Mouse (Mus musculus) lung, postnatal 0 days (tissue): Measurements from ENCODE around the gene Ushbp1. TPM values are rescaled to one million over a fixed set of nuclear protein-coding genes. Genes with fewer than 3 reads are reported as not detected.

Experiments used
- ATAC-seq: fragments of 200-750 bp; cut with Nextera tagmentation; 2 replicates; pipeline ENCODE4 v1.8.0; 2017; ENCODE audit warnings: moderate library complexity
- DNase-seq: peaks from one replicate; pipeline ENCODE4 v3.0.0-alpha.2; 2016; ENCODE audit warnings: low spot score
- H3K27ac ChIP-seq: fragments of 300-500 bp; sonication (generic); 2 replicates; pipeline ENCODE4 v1.5.1; 2014; ENCODE audit warnings: antibody characterized with exemption, mild to moderate bottlenecking, low read length, mixed read lengths
- H3K27me3 ChIP-seq: fragments of 300-500 bp; sonication (generic); replicated peaks from 2 replicates; pipeline ENCODE4 v1.6.1; 2014; ENCODE audit warnings: low read length, mixed read lengths; ENCODE audit not compliant: insufficient read depth
- H3K36me3 ChIP-seq: fragments of 300-500 bp; sonication (generic); 2 replicates; pipeline ENCODE4 v1.6.1; 2014; ENCODE audit warnings: low read length, mixed read lengths; ENCODE audit not compliant: insufficient read depth
- H3K4me1 ChIP-seq: fragments of 300-500 bp; sonication (generic); 2 replicates; pipeline ENCODE4 v1.6.1; 2014; ENCODE audit warnings: antibody characterized with exemption, low read depth, low read length, mixed read lengths; ENCODE audit not compliant: insufficient read depth
- H3K4me2 ChIP-seq: fragments of 300-500 bp; sonication (generic); replicated peaks from 2 replicates; pipeline ENCODE4 v1.6.1; 2014; ENCODE audit warnings: low read depth, mild to moderate bottlenecking, low read length, moderate library complexity, mixed read lengths
- H3K4me3 ChIP-seq: fragments of 300-500 bp; sonication (generic); 2 replicates; pipeline ENCODE4 v1.5.1; 2014; ENCODE audit warnings: low read depth, low read length
- H3K9ac ChIP-seq: fragments of 300-500 bp; sonication (generic); replicated peaks from 2 replicates; pipeline ENCODE4 v1.6.1; 2014; ENCODE audit warnings: low read depth, mild to moderate bottlenecking
- H3K9me3 ChIP-seq: fragments of 300-500 bp; sonication (generic); 2 replicates; pipeline ENCODE4 v1.6.1; 2016; ENCODE audit warnings: low read length, mixed read lengths
- CTCF ChIP-seq: IDR thresholded peaks from 2 replicates; pipeline ENCODE4 v1.5.1; 2016; ENCODE audit warnings: antibody characterized with exemption, mild to moderate bottlenecking
- EP300 ChIP-seq: IDR thresholded peaks from 2 replicates; pipeline ENCODE4 v1.6.1; 2016; ENCODE audit warnings: antibody characterized with exemption, mild to moderate bottlenecking, control low read depth
- WGBS: fragments of 180-500 bp; shearing (Covaris S2); extraction: QIAGEN DNeasy Blood & Tissue Kit; methylation state at CpG from one replicate; pipeline ENCODE4 v1.1.7; 2014; 5-methylcytosine and 5-hydroxymethylcytosine counted together
- polyA plus RNA-seq: library from polyadenylated mRNA; unstranded; fragments of >200 nt; fragmentation: Nextera tagmentation; extraction: Ambion mirVana; gene quantifications from 2 replicates; pipeline ENCODE4 v1.2.1, GENCODE M21; 2015

Ushbp1 gene
- polyA plus RNA-seq, 1 experiment from 2014 or later, result 29.5 TPM

DNA sequence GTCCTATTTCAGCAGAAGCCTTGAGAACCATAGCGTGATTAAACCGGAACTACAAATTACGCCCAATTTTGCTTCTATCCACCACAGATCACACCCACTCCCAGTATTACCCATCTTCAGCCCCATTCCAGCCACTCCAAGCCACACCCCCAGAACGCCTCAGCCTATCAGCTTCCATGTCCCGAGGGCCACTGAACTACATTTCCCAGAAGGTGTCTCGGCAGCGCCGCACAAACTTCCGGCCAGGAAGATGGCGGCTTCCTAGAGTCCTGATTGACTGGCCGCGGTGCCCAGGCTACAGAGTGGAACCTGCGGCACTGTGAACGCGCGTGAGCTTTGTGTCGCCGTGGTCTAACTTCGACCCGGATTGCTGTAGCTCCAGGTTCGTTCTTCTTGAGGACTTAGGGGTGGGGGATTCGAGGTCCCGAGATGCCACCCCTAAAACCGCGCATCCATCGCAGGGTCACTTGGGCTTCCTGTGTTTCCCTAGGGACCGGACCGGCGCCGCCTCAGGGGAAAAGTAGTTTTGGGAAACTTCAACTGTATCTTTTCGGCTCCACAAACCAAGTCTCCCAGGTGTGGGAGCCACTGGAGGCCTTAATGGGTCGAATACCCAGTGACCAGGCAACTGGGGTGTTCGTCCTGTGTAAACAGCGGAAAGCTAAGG, 1.2 kb upstream of the Ushbp1 start, which contains the start of gene Babam1:
Babam1 (plus strand) TSS at position 223 of the 667 bp plus-strand sequence.
- WGBS, result under 1% methylated on average over 34 of the region's 34 CpGs
- peak; percentile 97 for ATAC-seq

DNA sequence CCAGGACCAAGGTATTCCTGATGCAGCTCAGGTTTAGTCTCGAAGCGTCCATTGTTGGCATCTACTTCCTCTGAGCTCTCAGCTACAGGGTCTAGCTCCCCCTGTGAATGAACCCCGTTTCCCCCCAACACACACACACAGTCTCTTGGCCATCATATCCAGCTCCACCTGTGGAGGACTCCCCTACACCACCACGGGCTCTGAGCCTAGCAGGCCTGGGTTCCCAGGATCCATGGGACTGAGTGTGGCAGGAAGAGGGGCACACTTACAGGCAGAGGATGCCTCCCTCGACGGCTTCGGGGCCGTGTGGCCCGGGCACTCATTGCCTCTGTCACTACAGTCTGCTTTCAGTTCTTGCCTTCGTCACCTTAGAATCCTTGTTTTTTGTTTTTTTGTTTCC, 531 bp downstream of the Ushbp1 start:
- 57% methylated on average over 10 of the region's 10 CpGs for WGBS
- TF ChIP-seq EP300 (no peak), CTCF (no peak)
- ATAC-seq, result no peak

More for the DNA sequence above, 1.2 kb upstream of the Ushbp1 start, which contains the start of gene Babam1:
- peak within 1 kb of the TSS; percentile 59 for H3K4me3 ChIP-seq
- no peaks in the 10 kb centered on the region for H3K9me3 ChIP-seq
- H3K27me3 ChIP-seq, result no peaks in the 10 kb centered on the region
- peaks cover 6% of the 10 kb centered on the region; the same call in 1 of the 2 replicates for H3K4me1 ChIP-seq
- peak within 1 kb of the TSS; percentile 71 for H3K27ac ChIP-seq
- H3K4me2 ChIP-seq, result peak within 1 kb of the TSS; percentile 64
- 0 out of 2 replicates have a peak, but pooled peaks cover 5% of the 10 kb centered on the region for H3K36me3 ChIP-seq
- peak within 1 kb of the TSS; percentile 57 for H3K9ac ChIP-seq
- TF ChIP-seq CTCF (no peak), EP300 (no peak)
- DNase-seq, result peak; percentile 99

DNA sequence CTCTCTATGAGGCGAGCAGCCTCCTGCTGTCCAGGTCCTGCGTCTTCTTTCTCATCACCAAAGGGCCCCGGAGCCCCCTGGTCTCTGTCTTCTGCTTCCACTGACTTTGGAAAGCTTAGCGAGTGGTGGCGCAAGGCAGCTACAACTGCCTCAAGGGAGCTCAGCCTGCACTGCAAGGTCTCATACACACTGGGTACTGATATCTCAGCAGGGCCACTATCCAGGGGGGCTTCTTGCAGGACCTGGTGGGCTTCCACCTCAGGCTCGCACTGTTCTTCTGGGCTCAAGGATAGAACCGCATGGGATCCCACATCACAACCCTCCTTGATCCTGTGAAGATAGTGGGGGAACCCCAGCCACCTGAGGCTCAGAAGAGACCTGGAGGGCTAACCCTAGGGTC, 1.1 kb downstream of the Ushbp1 start:
- no peak for TF ChIP-seq CTCF
- TF ChIP-seq EP300, result no peak
- peak overlapping the region; percentile 3; the same call in 1 of the 2 replicates for H3K4me3 ChIP-seq
- H3K27me3 ChIP-seq, result no peaks in the 10 kb centered on the region
- WGBS, result 68% methylated on average over 7 of the region's 7 CpGs
- H3K9ac ChIP-seq, result no peak overlapping the region
- H3K36me3 ChIP-seq, result 0 out of 2 replicates have a peak, but pooled peaks cover 3% of the 10 kb centered on the region
- H3K4me2 ChIP-seq, result peak overlapping the region; percentile 47
- no peaks in the 10 kb centered on the region for H3K9me3 ChIP-seq
- H3K27ac ChIP-seq, result peak overlapping the region; percentile 69; the same call in 1 of the 2 replicates
- H3K4me1 ChIP-seq, result peaks cover 6% of the 10 kb centered on the region; the same call in 1 of the 2 replicates
- DNase-seq (no peak), ATAC-seq (no peak)

More for the DNA sequence above, 531 bp downstream of the Ushbp1 start:
- Histone ChIP-seq H3K27me3 (no peaks in the 10 kb centered on the region), H3K9ac (no peak overlapping the region), H3K4me3 (peak overlapping the region; percentile 19), H3K36me3 (0 out of 2 replicates have a peak, but pooled peaks cover 5% of the 10 kb centered on the region), H3K4me1 (peaks cover 6% of the 10 kb centered on the region; the same call in 1 of the 2 replicates), H3K27ac (peak overlapping the region; percentile 69), H3K4me2 (peak overlapping the region; percentile 47), H3K9me3 (no peaks in the 10 kb centered on the region)
- no peak for DNase-seq

DNA sequence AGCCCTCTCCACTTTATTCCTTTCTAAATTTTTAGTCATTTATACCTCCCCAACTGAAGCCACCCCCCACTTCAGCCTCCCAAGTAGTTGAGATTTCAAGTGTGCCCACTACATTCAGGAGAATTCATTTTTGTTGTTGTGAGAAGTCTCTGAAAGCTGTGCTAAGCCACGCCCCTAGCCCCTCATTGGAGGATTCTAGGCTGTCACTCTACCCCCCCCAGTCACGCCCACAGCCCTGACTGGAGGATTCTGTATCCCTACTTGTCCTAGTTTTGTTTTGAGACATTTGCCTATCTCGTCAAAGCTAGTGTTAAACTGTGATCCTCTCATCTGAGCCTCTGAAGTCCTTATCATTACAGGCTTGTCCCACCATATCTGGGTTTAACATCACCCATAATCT, 2.7 kb downstream of the Ushbp1 start:
- WGBS, result 6% methylated on average over 3 of the region's 3 CpGs
- H3K4me3 ChIP-seq, result no peak overlapping the region

DNA sequence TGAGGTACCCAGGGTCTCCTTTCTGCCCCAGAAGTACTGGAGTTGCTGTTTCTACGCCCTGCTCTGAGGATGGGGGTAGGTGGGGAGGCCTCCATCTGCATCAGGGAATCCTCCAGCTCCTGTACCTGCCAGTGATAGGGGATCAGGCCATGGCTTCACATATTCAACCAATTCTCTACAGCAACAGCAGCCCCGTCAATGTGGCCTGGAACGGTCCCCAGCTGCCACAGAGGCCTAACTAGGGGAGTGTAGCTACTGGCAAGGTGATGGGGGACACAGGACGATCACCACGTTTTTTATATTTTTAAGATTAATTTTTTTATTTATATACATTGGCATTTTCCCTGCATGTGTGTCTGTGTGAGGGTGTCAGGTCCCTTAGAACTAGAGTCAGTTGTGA, 3.2 kb downstream of the Ushbp1 start:
- DNase-seq (no peak), ATAC-seq (no peak)
- Histone ChIP-seq H3K4me1 (peaks cover 2% of the 10 kb centered on the region; the same call in 1 of the 2 replicates), H3K4me3 (no peak overlapping the region), H3K4me2 (no peak overlapping the region), H3K9ac (no peak overlapping the region), H3K27ac (no peak overlapping the region), H3K36me3 (no peaks in the 10 kb centered on the region), H3K9me3 (no peaks in the 10 kb centered on the region), H3K27me3 (no peaks in the 10 kb centered on the region)
- no peak for TF ChIP-seq CTCF
- no peak for TF ChIP-seq EP300
- WGBS, result 80% methylated on average over 5 of the region's 5 CpGs

More for the DNA sequence above, 2.7 kb downstream of the Ushbp1 start:
- Histone ChIP-seq H3K9ac (no peak overlapping the region), H3K4me2 (no peak overlapping the region), H3K4me1 (peaks cover 6% of the 10 kb centered on the region; the same call in 1 of the 2 replicates), H3K27me3 (no peaks in the 10 kb centered on the region), H3K9me3 (no peaks in the 10 kb centered on the region), H3K27ac (no peak overlapping the region), H3K36me3 (no peaks in the 10 kb centered on the region)
- peak; percentile 43 for ATAC-seq
- peak; percentile 84 for DNase-seq
- TF ChIP-seq EP300 (no peak), CTCF (no peak)

DNA sequence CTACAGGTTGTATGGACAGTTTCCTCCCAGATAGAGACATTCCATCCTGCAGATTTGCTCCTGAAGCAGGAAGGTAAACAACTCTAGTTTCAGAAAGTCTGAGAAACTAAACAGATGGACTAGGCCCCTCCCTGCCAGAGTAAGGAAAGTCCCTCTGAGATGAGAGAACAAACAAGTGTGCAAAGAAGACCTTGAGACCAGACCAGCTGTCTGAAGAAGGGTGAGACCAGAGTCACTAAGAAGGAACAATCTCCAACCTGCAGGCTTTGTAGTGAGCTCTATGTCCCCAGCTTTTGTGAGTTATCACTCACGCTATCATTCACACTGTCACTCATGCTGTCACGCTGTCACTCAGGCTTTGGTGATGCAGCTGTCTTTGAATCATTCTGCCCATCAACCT, 3.9 kb downstream of the Ushbp1 start:
- H3K4me1 ChIP-seq, result no peaks in the 10 kb centered on the region
- H3K9ac ChIP-seq, result no peak overlapping the region
- no peak overlapping the region for H3K4me3 ChIP-seq
- H3K9me3 ChIP-seq, result no peaks in the 10 kb centered on the region
- DNase-seq (no peak), ATAC-seq (no peak)
- no peaks in the 10 kb centered on the region for H3K36me3 ChIP-seq
- TF ChIP-seq CTCF, result no peak
- TF ChIP-seq EP300, result no peak
- H3K4me2 ChIP-seq, result no peak overlapping the region
- H3K27me3 ChIP-seq, result no peaks in the 10 kb centered on the region
- WGBS, result 94% methylated on average over 2 of the region's 2 CpGs
- H3K27ac ChIP-seq, result no peak overlapping the region
